Mouse (Mus musculus): ENCODE measurements around the gene Elf2. TPM values are rescaled to one million over a fixed set of nuclear protein-coding genes. Genes with fewer than 3 reads are reported as not detected.

Elf2 gene
- polyA plus RNA-seq, 1 experiment from 2014 or later: 40.1 TPM

DNA sequence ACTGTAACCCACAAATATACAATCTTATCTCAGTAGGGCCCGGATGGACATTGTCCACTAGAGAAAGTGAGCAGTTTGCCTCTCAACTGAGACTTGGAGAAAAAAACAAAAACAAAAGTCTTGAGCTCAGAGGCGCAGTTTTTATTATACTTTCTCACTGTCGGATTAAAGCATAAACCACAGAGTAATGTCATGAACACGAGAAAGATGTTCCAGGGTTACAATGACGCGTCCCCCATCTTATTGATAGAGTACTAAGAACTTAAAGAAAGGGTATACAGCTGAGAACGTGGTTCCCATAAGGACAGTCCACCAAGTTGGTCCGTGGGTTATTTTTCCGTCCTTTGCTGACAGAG, 1.1 kb downstream of the Elf2 start:
- Histone ChIP-seq H3K9me3 (no peaks in the 10 kb centered on the region), H3K4me3 (peak overlapping the region; percentile 99), H3K27me3 (ENCODE audit: insufficient read depth, poor library complexity, severe bottlenecking) (no peaks in the 10 kb centered on the region), H3K36me3 (no peaks in the 10 kb centered on the region), H3K27ac (peak overlapping the region; percentile 100), H3K4me1 (peaks cover 16% of the 10 kb centered on the region)
- WGBS: under 1% methylated on average over 9 of the region's 9 CpGs
- no peak for DNase-seq (ENCODE audit: low spot score)

- Histone ChIP-seq H3K4me3 (no peak overlapping the region), H3K27me3 (ENCODE audit: insufficient read depth, poor library complexity, severe bottlenecking) (no peaks in the 10 kb centered on the region), H3K36me3 (no peaks in the 10 kb centered on the region), H3K9me3 (no peaks in the 10 kb centered on the region), H3K27ac (no peak overlapping the region), H3K4me1 (peaks cover 31% of the 10 kb centered on the region)
- 54% methylated on average over 8 of the region's 8 CpGs for WGBS
- DNase-seq (ENCODE audit: low spot score): no peak
These were observed 5.1 kb downstream of the Elf2 start for GRCm38 (mm10) chr3:51335378-51335777.

- H3K36me3 ChIP-seq: no peaks in the 10 kb centered on the region
- H3K27ac ChIP-seq: no peak overlapping the region
These were observed 6.5 kb downstream of the Elf2 start for GRCm38 (mm10) chr3:51333950-51334349.

DNA sequence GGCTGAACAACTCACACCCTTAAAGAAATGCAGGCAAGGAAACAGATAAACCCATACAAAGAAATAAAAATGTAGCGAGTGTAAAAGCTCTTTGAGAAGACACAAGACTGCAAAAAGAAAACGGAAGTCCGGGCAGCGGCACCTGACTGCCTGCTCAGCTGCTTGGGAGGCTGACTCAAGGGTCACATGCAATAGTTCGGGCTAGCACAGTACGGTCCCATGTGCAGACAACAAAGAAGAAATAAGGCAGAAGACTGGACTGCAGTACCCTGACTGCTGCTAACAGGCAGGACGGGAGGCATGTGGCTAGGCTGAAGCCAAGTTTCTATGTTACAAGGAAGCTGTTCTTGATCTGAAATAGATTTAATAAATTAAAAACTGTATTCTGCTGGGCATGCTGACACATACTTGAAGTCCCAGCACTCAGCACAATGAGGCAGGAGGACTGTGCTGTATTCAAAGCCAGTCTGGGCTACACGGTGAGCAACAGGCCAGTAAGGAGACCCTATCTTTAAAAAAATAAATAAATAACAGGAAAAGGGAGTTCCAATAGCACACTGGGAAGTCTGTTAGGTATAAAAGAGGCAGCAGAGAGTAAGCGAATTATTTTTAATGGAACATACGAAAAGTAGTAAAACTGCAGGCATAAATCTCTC, 7.1 kb downstream of the Elf2 start:
- H3K4me3 ChIP-seq: no peak overlapping the region; the same call in 1 of the 2 replicates
- no peaks in the 10 kb centered on the region for H3K9me3 ChIP-seq
- peaks cover 36% of the 10 kb centered on the region for H3K4me1 ChIP-seq
- DNase-seq (ENCODE audit: low spot score): no peak
- WGBS: 61% methylated on average over 10 of the region's 10 CpGs
- no peaks in the 10 kb centered on the region for H3K36me3 ChIP-seq
- no peaks in the 10 kb centered on the region for H3K27me3 ChIP-seq (ENCODE audit: insufficient read depth, poor library complexity, severe bottlenecking)
- peak overlapping the region; percentile 42; the same call in 1 of the 2 replicates for H3K27ac ChIP-seq

More at GRCm38 (mm10) chr3:51333950-51334349, 6.5 kb downstream of the Elf2 start:
- 62% methylated on average over 6 of the region's 6 CpGs for WGBS
- H3K27me3 ChIP-seq (ENCODE audit: insufficient read depth, poor library complexity, severe bottlenecking): no peaks in the 10 kb centered on the region
- H3K4me3 ChIP-seq: no peak overlapping the region
- peaks cover 38% of the 10 kb centered on the region for H3K4me1 ChIP-seq
- no peaks in the 10 kb centered on the region for H3K9me3 ChIP-seq
- DNase-seq (ENCODE audit: low spot score): no peak

DNA sequence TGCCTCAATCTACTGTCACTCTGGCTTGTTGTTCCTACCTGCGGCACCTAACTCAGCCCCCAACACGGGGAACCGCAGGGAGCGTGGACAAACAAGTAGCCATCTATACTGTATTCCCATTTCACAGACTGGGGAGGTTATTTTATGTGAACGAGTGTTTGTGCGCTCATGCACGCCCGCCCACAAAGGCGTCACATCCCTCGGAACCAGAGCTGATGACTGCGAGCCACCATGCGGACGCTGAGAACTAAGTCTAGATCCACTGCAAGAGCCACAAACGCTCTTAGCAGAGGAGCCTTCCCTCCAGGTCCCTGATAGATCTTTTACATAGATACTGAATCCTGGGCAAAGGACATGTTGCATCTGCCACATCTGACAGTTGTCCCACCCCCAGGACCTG, 10.4 kb downstream of the Elf2 start:
- H3K4me3 ChIP-seq: no peak overlapping the region
- H3K4me1 ChIP-seq: peaks cover 29% of the 10 kb centered on the region
- H3K36me3 ChIP-seq: peaks cover 6% of the 10 kb centered on the region; the same call in 1 of the 2 replicates
- 83% methylated on average over 14 of the region's 14 CpGs for WGBS
- H3K27ac ChIP-seq: no peak overlapping the region
- no peaks in the 10 kb centered on the region for H3K27me3 ChIP-seq (ENCODE audit: insufficient read depth, poor library complexity, severe bottlenecking)
- no peak for DNase-seq (ENCODE audit: low spot score)
- no peaks in the 10 kb centered on the region for H3K9me3 ChIP-seq

- WGBS: 93% methylated on average over 12 of the region's 12 CpGs
- Histone ChIP-seq H3K27ac (no peak overlapping the region), H3K9me3 (no peaks in the 10 kb centered on the region), H3K4me1 (peaks cover 14% of the 10 kb centered on the region), H3K4me3 (no peak overlapping the region), H3K36me3 (peaks cover 15% of the 10 kb centered on the region), H3K27me3 (ENCODE audit: insufficient read depth, poor library complexity, severe bottlenecking) (no peaks in the 10 kb centered on the region)
- DNase-seq (ENCODE audit: low spot score): no peak
These were observed 11.9 kb downstream of the Elf2 start for GRCm38 (mm10) chr3:51328546-51328945.

DNA sequence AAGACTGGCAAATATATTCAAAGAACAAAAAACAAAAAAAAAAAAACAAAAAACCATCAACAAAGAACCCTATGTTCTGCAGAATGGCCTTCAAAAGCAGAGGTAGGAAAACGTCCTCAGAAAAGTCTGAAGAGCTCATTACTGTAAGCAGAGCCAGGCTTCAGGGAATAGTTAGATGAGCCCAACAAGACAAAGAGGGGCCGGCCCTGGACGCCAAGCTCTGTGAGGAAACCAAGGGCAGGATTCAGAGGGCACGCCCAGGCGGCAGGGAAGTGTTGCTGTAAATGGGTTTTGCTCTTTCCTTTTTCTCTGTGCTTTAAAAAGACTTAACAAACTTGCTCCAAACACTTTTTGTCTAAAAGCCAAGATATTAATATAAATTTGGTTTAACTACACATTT, 12.6 kb downstream of the Elf2 start:
- Histone ChIP-seq H3K4me1 (peaks cover 7% of the 10 kb centered on the region), H3K27ac (no peak overlapping the region), H3K27me3 (ENCODE audit: insufficient read depth, poor library complexity, severe bottlenecking) (no peaks in the 10 kb centered on the region), H3K9me3 (no peaks in the 10 kb centered on the region), H3K4me3 (no peak overlapping the region), H3K36me3 (peaks cover 22% of the 10 kb centered on the region)
- DNase-seq (ENCODE audit: low spot score): no peak
- 84% methylated on average over 5 of the region's 5 CpGs for WGBS

GRCm38 (mm10) chr3:51327429-51327797, 13.1 kb downstream of the Elf2 start:
- 95% methylated on average over 5 of the region's 5 CpGs for WGBS
- no peak for DNase-seq (ENCODE audit: low spot score)
- Histone ChIP-seq H3K4me3 (no peak overlapping the region), H3K27ac (no peak overlapping the region), H3K4me1 (peaks cover 7% of the 10 kb centered on the region), H3K36me3 (peaks cover 23% of the 10 kb centered on the region), H3K27me3 (ENCODE audit: insufficient read depth, poor library complexity, severe bottlenecking) (no peaks in the 10 kb centered on the region), H3K9me3 (no peaks in the 10 kb centered on the region)

- Histone ChIP-seq H3K4me1 (peaks cover 7% of the 10 kb centered on the region), H3K9me3 (no peaks in the 10 kb centered on the region), H3K36me3 (peaks cover 28% of the 10 kb centered on the region), H3K27me3 (ENCODE audit: insufficient read depth, poor library complexity, severe bottlenecking) (no peaks in the 10 kb centered on the region), H3K27ac (no peak overlapping the region), H3K4me3 (no peak overlapping the region)
- DNase-seq (ENCODE audit: low spot score): no peak
- 84% methylated on average over 3 of the region's 3 CpGs for WGBS
These were observed 13.6 kb downstream of the Elf2 start for GRCm38 (mm10) chr3:51326664-51327428.

DNA sequence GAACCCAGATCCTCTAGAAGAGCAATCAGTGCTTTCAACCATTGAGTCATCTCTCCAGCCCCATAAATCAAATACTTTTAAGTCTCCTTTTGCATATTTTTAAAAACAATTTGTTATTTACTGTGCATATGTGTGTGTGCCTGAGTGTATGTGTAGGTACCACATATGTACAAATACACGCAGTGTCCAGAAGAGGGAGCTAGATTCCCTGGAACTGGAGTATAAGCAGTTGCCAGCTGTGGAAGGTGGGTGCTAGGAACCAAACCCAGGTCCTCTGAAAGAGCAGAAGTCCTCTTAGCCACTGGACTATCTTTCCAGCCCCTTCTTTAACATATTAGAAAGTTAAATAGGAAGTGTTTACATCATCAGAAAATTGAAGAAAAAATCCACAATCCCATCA, 15.0 kb downstream of the Elf2 start:
- Histone ChIP-seq H3K9me3 (no peaks in the 10 kb centered on the region), H3K27ac (no peak overlapping the region), H3K36me3 (peaks cover 37% of the 10 kb centered on the region), H3K4me3 (no peak overlapping the region), H3K27me3 (ENCODE audit: insufficient read depth, poor library complexity, severe bottlenecking) (no peaks in the 10 kb centered on the region), H3K4me1 (peaks cover 7% of the 10 kb centered on the region)
- DNase-seq (ENCODE audit: low spot score): no peak
- 79% methylated on average over 1 of the region's 1 CpGs for WGBS

GRCm38 (mm10) chr3:51323006-51323405, 17.5 kb downstream of the Elf2 start:
- Histone ChIP-seq H3K4me1 (no peaks in the 10 kb centered on the region), H3K9me3 (no peaks in the 10 kb centered on the region), H3K27ac (no peak overlapping the region), H3K36me3 (peaks cover 54% of the 10 kb centered on the region), H3K27me3 (ENCODE audit: insufficient read depth, poor library complexity, severe bottlenecking) (no peaks in the 10 kb centered on the region), H3K4me3 (no peak overlapping the region)
- peak; percentile 70 for DNase-seq (ENCODE audit: low spot score)
- 92% methylated on average over 14 of the region's 14 CpGs for WGBS

- 85% methylated on average over 7 of the region's 7 CpGs for WGBS
- peaks cover 59% of the 10 kb centered on the region for H3K36me3 ChIP-seq
- H3K4me3 ChIP-seq: no peak overlapping the region
- peaks cover under 1% of the 10 kb centered on the region; the same call in 1 of the 2 replicates for H3K4me1 ChIP-seq
- peak; percentile 70 for DNase-seq (ENCODE audit: low spot score)
- H3K27ac ChIP-seq: no peak overlapping the region
- no peaks in the 10 kb centered on the region for H3K9me3 ChIP-seq
- H3K27me3 ChIP-seq (ENCODE audit: insufficient read depth, poor library complexity, severe bottlenecking): no peaks in the 10 kb centered on the region
These were observed 18.1 kb downstream of the Elf2 start for GRCm38 (mm10) chr3:51322326-51322725.

- Histone ChIP-seq H3K36me3 (peaks cover 59% of the 10 kb centered on the region), H3K4me3 (no peak overlapping the region), H3K4me1 (peaks cover 7% of the 10 kb centered on the region), H3K9me3 (no peaks in the 10 kb centered on the region), H3K27ac (no peak overlapping the region), H3K27me3 (ENCODE audit: insufficient read depth, poor library complexity, severe bottlenecking) (no peaks in the 10 kb centered on the region)
- WGBS: 88% methylated on average over 5 of the region's 5 CpGs
- DNase-seq (ENCODE audit: low spot score): peak; percentile 54
These were observed 19.3 kb downstream of the Elf2 start for GRCm38 (mm10) chr3:51321141-51321540.
